Mouse (Mus musculus): Measurements from ENCODE around the gene Abcc5.
"Not testable (repeated sequence)": the region's sequence is repeated elsewhere in the genome, so short reads cannot be mapped to it uniquely, and the experiment has no call there.

The Abcc5 gene

DNA sequence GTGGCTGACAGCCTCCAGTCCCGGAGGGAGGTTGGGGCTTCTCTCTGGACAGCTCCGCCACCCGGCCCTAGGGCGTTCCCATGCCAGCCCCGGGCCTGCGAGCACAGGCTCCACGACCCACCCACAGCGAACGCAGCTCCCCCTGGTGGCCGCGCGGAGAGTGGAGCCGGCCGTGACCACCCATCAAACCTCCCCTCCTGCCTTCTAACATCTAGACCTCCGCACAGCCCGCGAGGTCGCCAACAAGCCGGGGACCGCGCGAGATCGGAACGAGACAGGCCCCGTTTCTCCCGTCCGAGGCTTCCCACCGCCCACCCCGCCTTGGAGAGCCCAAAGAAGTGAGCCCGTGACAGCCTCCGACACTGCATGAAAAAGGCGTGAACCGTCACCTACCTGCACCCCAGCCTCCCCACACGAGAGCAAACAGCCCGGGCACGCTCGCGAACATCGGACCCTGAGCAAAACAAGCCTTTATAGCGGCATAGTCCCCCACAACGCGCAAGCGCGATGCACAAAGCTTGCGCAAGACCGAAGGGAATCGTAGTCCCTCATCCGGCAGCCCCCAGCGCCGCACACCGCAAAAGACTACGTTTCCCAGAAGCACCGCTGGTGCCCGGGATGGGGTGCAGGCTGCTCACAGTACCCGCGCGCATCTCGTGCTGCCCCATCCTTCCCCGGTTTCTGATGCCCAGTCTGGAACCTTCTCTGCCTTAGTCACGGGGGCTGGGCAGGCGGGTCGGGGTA lies at the start of gene Abcc5:
Abcc5 (minus strand) TSS at position 540 of the 744 bp plus-strand sequence.
- H3K9me3 ChIP-seq (ENCODE audit: low read length), result peaks cover 3% of the 10 kb centered on the region
- H3K27me3 ChIP-seq (ENCODE audit: insufficient read depth, low read length), result no peaks in the 10 kb centered on the region
- H3K4me1 ChIP-seq (replicated peaks; ENCODE audit: low read depth, low read length), result peaks cover 37% of the 10 kb centered on the region
- H3K4me3 ChIP-seq (replicated peaks; ENCODE audit: low read length), result peak within 1 kb of the TSS; percentile 93
- peak; percentile 18 for TF ChIP-seq CTCF (conservative IDR thresholded peaks at IDR 0.05; ENCODE audit: low read length)
- TF ChIP-seq NANOG (IDR thresholded peaks at IDR 0.05; ENCODE audit: borderline replicate concordance, low read length), result no peak
- no peak for TF ChIP-seq POU5F1 (IDR thresholded peaks at IDR 0.05; ENCODE audit: borderline replicate concordance, low read length)
- H3K36me3 ChIP-seq (ENCODE audit: insufficient read depth, low read length), result peaks cover 13% of the 10 kb centered on the region

DNA sequence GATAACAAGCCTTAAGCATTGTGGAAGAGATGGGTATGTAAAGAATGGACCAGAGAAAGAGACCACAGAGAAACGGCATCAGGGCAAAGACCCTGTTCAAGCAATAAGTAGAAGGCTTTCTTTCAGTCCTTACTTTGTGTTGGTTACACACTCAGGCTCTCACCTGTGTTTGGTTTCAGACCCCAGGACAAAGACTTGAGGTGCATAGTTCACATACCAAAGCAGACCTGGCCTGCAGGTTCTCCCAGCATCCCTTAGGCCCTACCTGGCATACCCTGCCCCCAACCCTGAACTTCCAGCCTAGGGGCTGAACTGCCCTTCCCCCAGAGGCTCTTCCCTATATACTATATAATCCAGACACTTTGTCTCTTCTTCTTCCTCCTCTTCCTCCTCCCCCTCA lies 49.1 kb upstream of the Abcc5 start:
- peaks cover 20% of the 10 kb centered on the region for H3K9me3 ChIP-seq (ENCODE audit: low read length)
- peaks cover 51% of the 10 kb centered on the region for H3K4me1 ChIP-seq (replicated peaks; ENCODE audit: low read depth, low read length)
- no peak for TF ChIP-seq NANOG (IDR thresholded peaks at IDR 0.05; ENCODE audit: borderline replicate concordance, low read length)
- no peak for TF ChIP-seq CTCF (conservative IDR thresholded peaks at IDR 0.05; ENCODE audit: low read length)
- no peak for TF ChIP-seq POU5F1 (IDR thresholded peaks at IDR 0.05; ENCODE audit: borderline replicate concordance, low read length)
- no peak overlapping the region for H3K4me3 ChIP-seq (replicated peaks; ENCODE audit: low read length)
- no peaks in the 10 kb centered on the region for H3K27me3 ChIP-seq (ENCODE audit: insufficient read depth, low read length)
- H3K36me3 ChIP-seq (ENCODE audit: insufficient read depth, low read length), result no peaks in the 10 kb centered on the region

DNA sequence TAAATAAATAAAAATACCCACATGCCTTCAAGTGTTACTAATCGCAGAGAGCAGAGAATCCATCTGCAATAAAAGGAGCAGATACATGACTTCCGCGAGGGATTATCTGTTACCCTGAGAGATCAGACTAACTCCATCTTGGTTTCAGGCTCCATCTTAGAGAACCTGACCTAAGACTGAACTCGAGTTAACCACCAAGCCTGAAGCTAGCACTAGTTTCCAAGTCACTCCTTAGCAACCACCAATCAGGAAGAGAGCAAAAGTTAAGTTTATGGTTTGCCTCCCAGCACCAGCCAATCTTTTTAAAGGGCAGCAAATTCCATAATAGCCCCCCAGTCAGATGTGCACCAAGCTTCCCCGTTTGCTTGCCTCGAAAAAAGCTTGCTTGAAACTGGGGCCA lies 48.6 kb upstream of the Abcc5 start:
- TF ChIP-seq CTCF (conservative IDR thresholded peaks at IDR 0.05; ENCODE audit: low read length) (no peak), NANOG (IDR thresholded peaks at IDR 0.05; ENCODE audit: borderline replicate concordance, low read length) (no peak), POU5F1 (IDR thresholded peaks at IDR 0.05; ENCODE audit: borderline replicate concordance, low read length) (no peak)
- peaks cover 20% of the 10 kb centered on the region for H3K9me3 ChIP-seq (ENCODE audit: low read length)
- H3K4me1 ChIP-seq (replicated peaks; ENCODE audit: low read depth, low read length), result peaks cover 48% of the 10 kb centered on the region
- 0 out of 2 replicates have a peak overlapping the region, but pooled peaks have one; percentile 17 for H3K4me3 ChIP-seq (replicated peaks; ENCODE audit: low read length)
- no peaks in the 10 kb centered on the region for H3K27me3 ChIP-seq (ENCODE audit: insufficient read depth, low read length)
- H3K36me3 ChIP-seq (ENCODE audit: insufficient read depth, low read length), result no peaks in the 10 kb centered on the region

DNA sequence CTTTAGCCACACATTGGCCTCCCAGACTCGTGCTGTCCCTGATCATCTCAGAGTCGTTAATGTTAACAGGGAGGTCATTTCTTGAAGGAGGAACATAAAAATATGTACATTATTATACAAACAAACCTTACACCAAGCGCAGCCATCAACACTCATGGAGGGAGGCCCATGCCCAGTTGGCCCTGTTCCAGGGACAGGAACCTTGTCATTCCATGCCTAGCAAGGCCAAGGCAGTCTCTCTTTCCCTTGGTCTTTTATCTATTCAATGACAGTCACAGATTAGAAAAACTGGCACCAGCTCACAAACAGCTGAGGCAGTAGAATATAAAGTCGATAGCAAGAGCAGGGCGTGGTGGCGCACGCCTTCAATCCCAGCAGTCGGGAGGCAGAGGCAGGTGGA lies 48.0 kb upstream of the Abcc5 start:
- no peak overlapping the region for H3K4me3 ChIP-seq (replicated peaks; ENCODE audit: low read length)
- no peaks in the 10 kb centered on the region for H3K36me3 ChIP-seq (ENCODE audit: insufficient read depth, low read length)
- peaks cover 48% of the 10 kb centered on the region for H3K4me1 ChIP-seq (replicated peaks; ENCODE audit: low read depth, low read length)
- H3K27me3 ChIP-seq (ENCODE audit: insufficient read depth, low read length), result no peaks in the 10 kb centered on the region
- no peak for TF ChIP-seq POU5F1 (IDR thresholded peaks at IDR 0.05; ENCODE audit: borderline replicate concordance, low read length)
- TF ChIP-seq CTCF (conservative IDR thresholded peaks at IDR 0.05; ENCODE audit: low read length), result no peak
- TF ChIP-seq NANOG (IDR thresholded peaks at IDR 0.05; ENCODE audit: borderline replicate concordance, low read length), result no peak
- peaks cover 17% of the 10 kb centered on the region for H3K9me3 ChIP-seq (ENCODE audit: low read length)

DNA sequence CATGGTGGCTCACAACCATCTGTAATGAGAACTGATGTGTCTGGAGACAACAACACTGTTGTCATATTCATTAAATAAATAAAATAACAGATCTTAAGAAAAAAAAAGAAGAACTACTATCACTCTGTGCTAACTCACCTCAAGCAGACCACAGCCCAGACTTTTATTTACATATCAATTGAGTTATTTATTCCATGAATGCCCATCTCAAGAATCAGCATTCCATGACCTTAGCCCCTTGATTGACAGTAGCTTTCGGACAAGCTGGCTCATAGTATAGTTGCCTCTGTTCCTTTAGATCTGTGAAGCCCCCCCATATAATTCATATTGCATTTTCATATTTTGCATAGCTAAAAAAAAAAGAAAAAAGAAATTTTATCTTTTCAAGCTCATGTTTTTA lies 47.6 kb upstream of the Abcc5 start:
- H3K27me3 ChIP-seq (ENCODE audit: insufficient read depth, low read length), result no peaks in the 10 kb centered on the region
- no peaks in the 10 kb centered on the region for H3K36me3 ChIP-seq (ENCODE audit: insufficient read depth, low read length)
- TF ChIP-seq POU5F1 (IDR thresholded peaks at IDR 0.05; ENCODE audit: borderline replicate concordance, low read length) (no peak), CTCF (conservative IDR thresholded peaks at IDR 0.05; ENCODE audit: low read length) (no peak), NANOG (IDR thresholded peaks at IDR 0.05; ENCODE audit: borderline replicate concordance, low read length) (no peak)
- H3K4me1 ChIP-seq (replicated peaks; ENCODE audit: low read depth, low read length), result peaks cover 48% of the 10 kb centered on the region
- no peak overlapping the region for H3K4me3 ChIP-seq (replicated peaks; ENCODE audit: low read length)
- H3K9me3 ChIP-seq (ENCODE audit: low read length), result peaks cover 17% of the 10 kb centered on the region

DNA sequence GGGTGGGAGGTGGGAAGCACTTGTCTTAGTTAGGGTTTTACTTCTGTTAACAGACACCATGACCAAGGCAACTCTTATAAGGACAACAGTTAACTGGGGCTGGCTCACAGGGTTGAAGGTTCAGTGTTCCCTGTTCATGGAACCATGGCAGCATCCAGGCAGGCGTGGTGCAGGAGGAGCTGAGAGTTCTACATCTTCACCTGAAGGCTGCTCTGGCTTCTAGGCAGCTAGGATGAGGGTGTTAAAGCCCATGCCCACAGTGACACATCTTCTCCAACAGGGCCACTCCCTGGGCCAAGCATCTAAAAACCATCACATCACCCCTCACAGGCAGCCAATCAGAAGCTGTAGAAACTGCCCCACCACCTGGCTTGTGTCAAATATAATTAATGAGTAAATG lies 45.5 kb upstream of the Abcc5 start:
- no peaks in the 10 kb centered on the region for H3K36me3 ChIP-seq (ENCODE audit: insufficient read depth, low read length)
- no peak for TF ChIP-seq NANOG (IDR thresholded peaks at IDR 0.05; ENCODE audit: borderline replicate concordance, low read length)
- no peak for TF ChIP-seq POU5F1 (IDR thresholded peaks at IDR 0.05; ENCODE audit: borderline replicate concordance, low read length)
- no peak for TF ChIP-seq CTCF (conservative IDR thresholded peaks at IDR 0.05; ENCODE audit: low read length)
- H3K9me3 ChIP-seq (ENCODE audit: low read length), result peaks cover 13% of the 10 kb centered on the region
- H3K4me1 ChIP-seq (replicated peaks; ENCODE audit: low read depth, low read length), result peaks cover 37% of the 10 kb centered on the region
- H3K27me3 ChIP-seq (ENCODE audit: insufficient read depth, low read length), result no peaks in the 10 kb centered on the region
- no peak overlapping the region for H3K4me3 ChIP-seq (replicated peaks; ENCODE audit: low read length)

DNA sequence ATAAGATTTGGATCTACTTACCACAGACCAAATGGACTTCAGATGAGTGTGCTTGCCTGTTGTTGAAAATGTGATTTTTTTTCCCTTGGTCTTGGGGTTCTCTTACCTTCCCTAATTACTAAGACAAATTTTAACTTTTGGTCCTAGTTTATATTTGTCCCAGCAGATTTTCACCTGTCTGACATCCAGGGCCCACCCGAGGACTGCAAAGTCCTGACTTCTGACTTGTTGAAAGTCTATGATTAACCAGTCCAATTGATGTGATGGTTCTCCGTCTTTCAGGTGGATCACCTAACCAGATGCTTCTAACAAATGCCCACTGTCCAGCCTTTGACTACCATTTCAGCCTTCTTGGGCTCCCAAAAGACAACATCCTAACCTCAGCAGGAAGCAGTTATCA lies 44.8 kb upstream of the Abcc5 start:
- Histone ChIP-seq H3K4me1 (replicated peaks; ENCODE audit: low read depth, low read length) (peaks cover 32% of the 10 kb centered on the region), H3K27me3 (ENCODE audit: insufficient read depth, low read length) (no peaks in the 10 kb centered on the region)
- TF ChIP-seq NANOG (IDR thresholded peaks at IDR 0.05; ENCODE audit: borderline replicate concordance, low read length) (no peak), POU5F1 (IDR thresholded peaks at IDR 0.05; ENCODE audit: borderline replicate concordance, low read length) (no peak), CTCF (conservative IDR thresholded peaks at IDR 0.05; ENCODE audit: low read length) (no peak)

DNA sequence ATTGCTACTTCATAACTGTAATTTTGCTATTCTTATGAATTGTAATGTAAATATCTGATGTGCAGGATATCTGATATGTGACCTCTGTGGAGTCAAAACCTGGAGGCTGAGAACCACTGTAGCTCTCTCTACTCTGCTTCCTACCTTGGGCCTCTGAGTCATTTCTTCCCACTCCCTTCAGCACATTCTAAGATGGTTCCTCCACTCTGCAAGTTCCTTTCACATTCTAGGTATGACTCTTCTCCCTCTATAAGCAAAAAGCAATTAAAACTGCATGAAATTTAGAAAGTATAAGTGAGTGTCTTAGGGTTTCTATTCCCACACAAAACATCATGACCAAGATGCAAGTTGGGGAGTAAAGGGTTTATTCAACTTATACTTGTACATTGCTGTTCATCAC lies 38.5 kb upstream of the Abcc5 start:
- Histone ChIP-seq H3K9me3 (ENCODE audit: low read length) (peaks cover 13% of the 10 kb centered on the region), H3K27me3 (ENCODE audit: insufficient read depth, low read length) (no peaks in the 10 kb centered on the region), H3K4me1 (replicated peaks; ENCODE audit: low read depth, low read length) (no peaks in the 10 kb centered on the region), H3K36me3 (ENCODE audit: insufficient read depth, low read length) (no peaks in the 10 kb centered on the region), H3K4me3 (replicated peaks; ENCODE audit: low read length) (no peak overlapping the region)
- TF ChIP-seq CTCF (conservative IDR thresholded peaks at IDR 0.05; ENCODE audit: low read length) (no peak), NANOG (IDR thresholded peaks at IDR 0.05; ENCODE audit: borderline replicate concordance, low read length) (no peak), POU5F1 (IDR thresholded peaks at IDR 0.05; ENCODE audit: borderline replicate concordance, low read length) (no peak)

More for the DNA sequence above, 44.8 kb upstream of the Abcc5 start:
- Histone ChIP-seq H3K36me3 (ENCODE audit: insufficient read depth, low read length) (no peaks in the 10 kb centered on the region), H3K9me3 (ENCODE audit: low read length) (peaks cover 13% of the 10 kb centered on the region), H3K4me3 (replicated peaks; ENCODE audit: low read length) (no peak overlapping the region)

DNA sequence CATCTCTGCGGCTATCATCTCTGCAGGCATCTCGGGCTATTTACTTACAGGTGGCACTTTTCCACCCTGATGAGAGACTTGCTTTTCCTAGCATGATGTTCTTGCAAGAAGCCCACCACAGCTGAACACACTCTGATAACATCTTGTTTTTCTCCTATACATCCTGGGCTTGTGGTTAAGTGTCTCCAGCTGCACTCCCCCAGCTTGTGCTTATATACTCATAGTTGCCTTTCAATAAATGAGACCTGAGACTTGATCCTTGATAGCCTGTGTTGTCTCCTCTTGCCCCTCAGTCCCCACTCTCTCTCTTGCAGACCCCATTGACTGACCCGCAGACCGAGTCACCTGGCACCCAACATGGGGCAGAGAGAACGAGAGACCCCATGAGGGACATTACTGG lies 32.5 kb upstream of the Abcc5 start:
- not testable (repeated sequence) for H3K27me3 ChIP-seq (ENCODE audit: insufficient read depth, low read length); H3K9me3 ChIP-seq (ENCODE audit: low read length); H3K4me3 ChIP-seq (replicated peaks; ENCODE audit: low read length); H3K36me3 ChIP-seq (ENCODE audit: insufficient read depth, low read length); H3K4me1 ChIP-seq (replicated peaks; ENCODE audit: low read depth, low read length)

Data from E14TG2a.4 (cell line).